Mouse (Mus musculus) stomach, embryonic 14.5 days (tissue): Measurements from ENCODE around the gene Mthfs. TPM values are rescaled to one million over a fixed set of nuclear protein-coding genes. Genes with fewer than 3 reads are reported as not detected.

Experiments
- ATAC-seq: fragments of 200-750 bp; cut with Nextera tagmentation; 2 replicates; pipeline ENCODE4 v1.8.0; 2017; ENCODE audit warnings: low read depth, moderate TSS enrichment; ENCODE audit not compliant: insufficient number of reproducible peaks, insufficient read depth, low FRiP score
- H3K27ac ChIP-seq: fragments of 300-500 bp; sonication (generic); 2 replicates; pipeline ENCODE4 v1.5.1; 2014; ENCODE audit warnings: mild to moderate bottlenecking, low read length, moderate library complexity, mixed read lengths
- H3K27me3 ChIP-seq: fragments of 300-500 bp; sonication (generic); 2 replicates; pipeline ENCODE4 v1.6.1; 2014; ENCODE audit warnings: low read length, control low read depth, mixed read lengths; ENCODE audit not compliant: control insufficient read depth, insufficient read depth
- H3K36me3 ChIP-seq: fragments of 300-500 bp; sonication (generic); 2 replicates; pipeline ENCODE4 v1.6.1; 2014; ENCODE audit warnings: mild to moderate bottlenecking, control low read depth, low read length, moderate library complexity, mixed read lengths; ENCODE audit not compliant: control insufficient read depth, insufficient read depth
- H3K4me1 ChIP-seq: fragments of 300-500 bp; sonication (generic); 2 replicates; pipeline ENCODE4 v1.6.1; 2014; ENCODE audit warnings: low read length, control low read depth, mixed read lengths; ENCODE audit not compliant: control insufficient read depth, insufficient read depth
- H3K4me2 ChIP-seq: fragments of 300-500 bp; sonication (generic); replicated peaks from 2 replicates; pipeline ENCODE4 v1.6.1; 2014; ENCODE audit warnings: low read depth, low read length, control low read depth
- H3K4me3 ChIP-seq: fragments of 300-500 bp; sonication (generic); 2 replicates; pipeline ENCODE4 v1.5.1; 2014; ENCODE audit warnings: low read depth, low read length, control low read depth
- H3K9ac ChIP-seq: fragments of 300-500 bp; sonication (generic); replicated peaks from 2 replicates; pipeline ENCODE4 v1.6.1; 2014; ENCODE audit warnings: low read depth, mild to moderate bottlenecking, control low read depth, low read length, moderate library complexity, mixed read lengths
- H3K9me3 ChIP-seq: fragments of 300-500 bp; sonication (generic); 2 replicates; pipeline ENCODE4 v1.6.1; 2016; ENCODE audit warnings: low read depth, low read length, control low read depth; ENCODE audit not compliant: control insufficient read depth
- WGBS: fragments of 180-500 bp; shearing (Covaris S2); extraction: QIAGEN DNeasy Blood & Tissue Kit; methylation state at CpG from one replicate; pipeline ENCODE4 v1.1.7; 2014; 5-methylcytosine and 5-hydroxymethylcytosine counted together
- polyA plus RNA-seq: library from polyadenylated mRNA; unstranded; fragments of >200 nt; fragmentation: Nextera tagmentation; extraction: Ambion mirVana; gene quantifications from 2 replicates; pipeline ENCODE4 v1.2.1, GENCODE M21; 2014

Gene Mthfs
- polyA plus RNA-seq, 1 experiment from 2014 or later: 24.0 TPM

- H3K9ac ChIP-seq: no peak overlapping the region
- no peak overlapping the region for H3K4me2 ChIP-seq
- ATAC-seq: no peak
- no peaks in the 10 kb centered on the region for H3K9me3 ChIP-seq
- 92% methylated on average over 2 of the region's 2 CpGs for WGBS
- no peaks in the 10 kb centered on the region for H3K36me3 ChIP-seq
- H3K27ac ChIP-seq: no peak overlapping the region
- H3K4me1 ChIP-seq: no peaks in the 10 kb centered on the region
- H3K27me3 ChIP-seq: no peaks in the 10 kb centered on the region
- no peak overlapping the region for H3K4me3 ChIP-seq
Observed at GRCm38 (mm10) chr9:89305637-89306036, 95.2 kb downstream of the Mthfs start.

GRCm38 (mm10) chr9:89308357-89309194 is 98.1 kb downstream of the Mthfs start:
- Histone ChIP-seq H3K4me2 (no peak overlapping the region), H3K4me1 (no peaks in the 10 kb centered on the region), H3K4me3 (no peak overlapping the region), H3K9ac (no peak overlapping the region), H3K27ac (no peak overlapping the region), H3K27me3 (no peaks in the 10 kb centered on the region), H3K36me3 (no peaks in the 10 kb centered on the region), H3K9me3 (no peaks in the 10 kb centered on the region)
- ATAC-seq: no peak
- 78% methylated on average over 7 of the region's 7 CpGs for WGBS

GRCm38 (mm10) chr9:89309195-89309535 is 98.7 kb downstream of the Mthfs start:
- 77% methylated on average over 2 of the region's 2 CpGs for WGBS
- Histone ChIP-seq H3K9me3 (no peaks in the 10 kb centered on the region), H3K4me1 (no peaks in the 10 kb centered on the region), H3K36me3 (no peaks in the 10 kb centered on the region), H3K9ac (no peak overlapping the region), H3K27me3 (no peaks in the 10 kb centered on the region), H3K27ac (no peak overlapping the region), H3K4me2 (no peak overlapping the region), H3K4me3 (no peak overlapping the region)
- no peak for ATAC-seq

- no peaks in the 10 kb centered on the region for H3K27me3 ChIP-seq
Observed at GRCm38 (mm10) chr9:89311649-89312048, 101.2 kb downstream of the Mthfs start.

GRCm38 (mm10) chr9:89373731-89374130 is 163.3 kb downstream of the Mthfs start:
- WGBS: 83% methylated on average over 1 of the region's 1 CpGs
- H3K9ac ChIP-seq: no peak overlapping the region
- H3K27me3 ChIP-seq: no peaks in the 10 kb centered on the region
- no peaks in the 10 kb centered on the region for H3K9me3 ChIP-seq
- H3K27ac ChIP-seq: no peak overlapping the region
- no peaks in the 10 kb centered on the region for H3K4me1 ChIP-seq
- H3K4me3 ChIP-seq: no peak overlapping the region
- H3K4me2 ChIP-seq: no peak overlapping the region
- no peaks in the 10 kb centered on the region for H3K36me3 ChIP-seq
- no peak for ATAC-seq

More at GRCm38 (mm10) chr9:89311649-89312048, 101.2 kb downstream of the Mthfs start:
- no peak overlapping the region for H3K4me3 ChIP-seq
- H3K27ac ChIP-seq: no peak overlapping the region
- no peaks in the 10 kb centered on the region for H3K4me1 ChIP-seq
- no peaks in the 10 kb centered on the region for H3K36me3 ChIP-seq
- H3K9me3 ChIP-seq: no peaks in the 10 kb centered on the region
- WGBS: 67% methylated on average over 2 of the region's 2 CpGs
- H3K9ac ChIP-seq: no peak overlapping the region
- no peak overlapping the region for H3K4me2 ChIP-seq
- ATAC-seq: no peak

- ATAC-seq: no peak
- WGBS: 75% methylated on average over 4 of the region's 4 CpGs
Observed at GRCm38 (mm10) chr9:89374650-89375049, 164.2 kb downstream of the Mthfs start.

GRCm38 (mm10) chr9:89403031-89403430 is 192.6 kb downstream of the Mthfs start:
- 93% methylated on average over 1 of the region's 1 CpGs for WGBS
- Histone ChIP-seq H3K4me3 (no peak overlapping the region), H3K9me3 (no peaks in the 10 kb centered on the region), H3K36me3 (no peaks in the 10 kb centered on the region), H3K9ac (no peak overlapping the region), H3K27me3 (no peaks in the 10 kb centered on the region), H3K27ac (no peak overlapping the region), H3K4me2 (no peak overlapping the region), H3K4me1 (no peaks in the 10 kb centered on the region)
- ATAC-seq: no peak

More at GRCm38 (mm10) chr9:89374650-89375049, 164.2 kb downstream of the Mthfs start:
- H3K9ac ChIP-seq: no peak overlapping the region
- no peak overlapping the region for H3K27ac ChIP-seq
- no peaks in the 10 kb centered on the region for H3K36me3 ChIP-seq
- no peak overlapping the region for H3K4me3 ChIP-seq
- no peaks in the 10 kb centered on the region for H3K27me3 ChIP-seq
- H3K9me3 ChIP-seq: no peaks in the 10 kb centered on the region
- H3K4me2 ChIP-seq: no peak overlapping the region
- no peaks in the 10 kb centered on the region for H3K4me1 ChIP-seq
